Mouse (Mus musculus): ENCODE measurements around the gene Scai. TPM values are rescaled to one million over a fixed set of nuclear protein-coding genes. Genes with fewer than 3 reads are reported as not detected.
A peak's percentile ranks its signal among the peaks of the same experiment; 100 is the strongest.
"Not testable (repeated sequence)": the region's sequence is repeated elsewhere in the genome, so short reads cannot be mapped to it uniquely, and the experiment has no call there.

Gene Scai
- 5.4 and 6.7 TPM in 2 replicates for polyA plus RNA-seq (2015; fragmentation: Nextera tagmentation; extraction: Ambion mirVana)

GRCm38 (mm10) chr2:39190561-39191056 lies at the start of gene Scai:
Gene Scai, minus strand, starts transcription at chr2:39190734.
- ATAC-seq (replicated peaks; ENCODE audit: low FRiP score, low read depth) = peak; percentile 100
- WGBS = under 1% methylated on average over 39 of the region's 41 CpGs
- Histone ChIP-seq H3K4me1 (replicated peaks; ENCODE audit: insufficient read depth, low read length) (0 out of 2 replicates have a peak, but pooled peaks cover 6% of the 10 kb centered on the region), H3K27ac (peak within 1 kb of the TSS; percentile 92), H3K4me2 (ENCODE audit: low read length) (peak within 1 kb of the TSS; percentile 77), H3K9ac (ENCODE audit: low read depth, low read length) (peak within 1 kb of the TSS; percentile 87), H3K27me3 (ENCODE audit: insufficient read depth, low read length) (no peaks in the 10 kb centered on the region), H3K4me3 (replicated peaks; ENCODE audit: low read depth, low read length) (peak within 1 kb of the TSS; percentile 94), H3K36me3 (ENCODE audit: insufficient read depth, low read length) (no peaks in the 10 kb centered on the region), H3K9me3 (replicated peaks; ENCODE audit: low read length) (no peaks in the 10 kb centered on the region)
- TF ChIP-seq CTCF (IDR thresholded peaks at IDR 0.05; ENCODE audit: low read depth) = peak; percentile 96
- peak; percentile 99 for DNase-seq (ENCODE audit: low spot score)

GRCm38 (mm10) chr2:39226731-39227130 lies 36.2 kb upstream of the Scai start:
- DNase-seq (ENCODE audit: low spot score) (no peak), ATAC-seq (replicated peaks; ENCODE audit: low FRiP score, low read depth) (no peak)
- 0 out of 2 replicates have a peak, but pooled peaks cover 5% of the 10 kb centered on the region for H3K4me1 ChIP-seq (replicated peaks; ENCODE audit: insufficient read depth, low read length)
- 33% methylated on average over 3 of the region's 3 CpGs for WGBS
- peak overlapping the region; percentile 88 for H3K4me3 ChIP-seq (replicated peaks; ENCODE audit: low read depth, low read length)
- TF ChIP-seq CTCF (IDR thresholded peaks at IDR 0.05; ENCODE audit: low read depth) = no peak
- H3K9me3 ChIP-seq (replicated peaks; ENCODE audit: low read length) = no peaks in the 10 kb centered on the region
- no peaks in the 10 kb centered on the region for H3K27me3 ChIP-seq (ENCODE audit: insufficient read depth, low read length)
- H3K4me2 ChIP-seq (ENCODE audit: low read length) = peak overlapping the region; percentile 51
- no peaks in the 10 kb centered on the region for H3K36me3 ChIP-seq (ENCODE audit: insufficient read depth, low read length)
- no peak overlapping the region for H3K9ac ChIP-seq (ENCODE audit: low read depth, low read length)
- H3K27ac ChIP-seq = peak overlapping the region; percentile 97

GRCm38 (mm10) chr2:39226019-39226640 lies 35.6 kb upstream of the Scai start, which contains the start of gene Ppp6c:
Gene Ppp6c, minus strand, starts transcription at chr2:39226451.
- Histone ChIP-seq H3K27ac (peak within 1 kb of the TSS; percentile 97), H3K9me3 (replicated peaks; ENCODE audit: low read length) (no peaks in the 10 kb centered on the region), H3K4me1 (replicated peaks; ENCODE audit: insufficient read depth, low read length) (0 out of 2 replicates have a peak, but pooled peaks cover 5% of the 10 kb centered on the region), H3K4me2 (ENCODE audit: low read length) (peak within 1 kb of the TSS; percentile 66), H3K27me3 (ENCODE audit: insufficient read depth, low read length) (no peaks in the 10 kb centered on the region), H3K4me3 (replicated peaks; ENCODE audit: low read depth, low read length) (peak within 1 kb of the TSS; percentile 88), H3K9ac (ENCODE audit: low read depth, low read length) (peak within 1 kb of the TSS; percentile 84), H3K36me3 (ENCODE audit: insufficient read depth, low read length) (no peaks in the 10 kb centered on the region)
- WGBS = under 1% methylated on average over 56 of the region's 56 CpGs
- no peak for TF ChIP-seq CTCF (IDR thresholded peaks at IDR 0.05; ENCODE audit: low read depth)
- DNase-seq (ENCODE audit: low spot score) (peak; percentile 99), ATAC-seq (replicated peaks; ENCODE audit: low FRiP score, low read depth) (peak; percentile 99)

GRCm38 (mm10) chr2:39225331-39226018 lies 34.9 kb upstream of the Scai start:
- H3K4me3 ChIP-seq (replicated peaks; ENCODE audit: low read depth, low read length) = peak overlapping the region; percentile 88
- H3K36me3 ChIP-seq (ENCODE audit: insufficient read depth, low read length); H3K27me3 ChIP-seq (ENCODE audit: insufficient read depth, low read length); DNase-seq (ENCODE audit: low spot score); H3K9me3 ChIP-seq (replicated peaks; ENCODE audit: low read length); H3K4me1 ChIP-seq (replicated peaks; ENCODE audit: insufficient read depth, low read length): not testable (repeated sequence)
- peak overlapping the region; percentile 66 for H3K4me2 ChIP-seq (ENCODE audit: low read length)
- H3K9ac ChIP-seq (ENCODE audit: low read depth, low read length) = peak overlapping the region; percentile 84
- WGBS = 3% methylated on average over 32 of the region's 36 CpGs
- H3K27ac ChIP-seq = peak overlapping the region; percentile 97
- ATAC-seq (replicated peaks; ENCODE audit: low FRiP score, low read depth) = peak; percentile 61

DNA sequence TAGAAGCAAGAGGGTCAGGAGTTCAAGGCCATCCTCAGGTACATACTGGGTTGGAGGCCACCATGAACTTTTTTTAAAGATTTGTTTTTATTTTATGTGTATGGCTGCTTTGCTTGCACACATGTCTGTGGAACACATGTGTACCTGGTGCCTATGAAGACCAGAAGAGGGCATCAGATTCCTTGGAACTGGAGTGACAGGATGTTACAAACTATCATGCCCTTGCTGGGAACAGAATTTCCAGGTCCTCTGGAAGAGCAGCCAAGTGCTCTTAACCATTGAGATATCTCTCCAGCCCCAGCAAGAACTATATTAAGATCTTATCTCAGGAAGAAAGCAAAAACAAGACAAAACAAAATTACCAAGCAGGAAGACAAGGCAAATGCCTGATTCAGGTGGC lies 34.1 kb upstream of the Scai start:
- Histone ChIP-seq H3K4me1 (replicated peaks; ENCODE audit: insufficient read depth, low read length) (0 out of 2 replicates have a peak, but pooled peaks cover 5% of the 10 kb centered on the region), H3K27ac (no peak overlapping the region), H3K9ac (ENCODE audit: low read depth, low read length) (no peak overlapping the region), H3K27me3 (ENCODE audit: insufficient read depth, low read length) (no peaks in the 10 kb centered on the region), H3K4me3 (replicated peaks; ENCODE audit: low read depth, low read length) (peak overlapping the region; percentile 88), H3K36me3 (ENCODE audit: insufficient read depth, low read length) (no peaks in the 10 kb centered on the region), H3K9me3 (replicated peaks; ENCODE audit: low read length) (no peaks in the 10 kb centered on the region), H3K4me2 (ENCODE audit: low read length) (peak overlapping the region; percentile 66)
- peak; percentile 26; the same call in 1 of the 2 replicates for TF ChIP-seq CTCF (IDR thresholded peaks at IDR 0.05; ENCODE audit: low read depth)
- DNase-seq (ENCODE audit: low spot score) = no peak
- no peak for ATAC-seq (replicated peaks; ENCODE audit: low FRiP score, low read depth)

- no peak overlapping the region for H3K27ac ChIP-seq
- no peaks in the 10 kb centered on the region for H3K9me3 ChIP-seq (replicated peaks; ENCODE audit: low read length)
- TF ChIP-seq CTCF (IDR thresholded peaks at IDR 0.05; ENCODE audit: low read depth) = no peak
- no peak overlapping the region for H3K9ac ChIP-seq (ENCODE audit: low read depth, low read length)
- no peak overlapping the region for H3K4me2 ChIP-seq (ENCODE audit: low read length)
- H3K27me3 ChIP-seq (ENCODE audit: insufficient read depth, low read length) = no peaks in the 10 kb centered on the region
- no peak overlapping the region for H3K4me3 ChIP-seq (replicated peaks; ENCODE audit: low read depth, low read length)
- DNase-seq (ENCODE audit: low spot score) (no peak), ATAC-seq (replicated peaks; ENCODE audit: low FRiP score, low read depth) (no peak)
- WGBS = 89% methylated on average over 6 of the region's 6 CpGs
- H3K4me1 ChIP-seq (replicated peaks; ENCODE audit: insufficient read depth, low read length) = 0 out of 2 replicates have a peak, but pooled peaks cover 5% of the 10 kb centered on the region
- no peaks in the 10 kb centered on the region for H3K36me3 ChIP-seq (ENCODE audit: insufficient read depth, low read length)
These were observed 29.5 kb upstream of the Scai start for GRCm38 (mm10) chr2:39220010-39220409.

All from kidney, postnatal 0 days (tissue).